Mouse (Mus musculus) stomach, postnatal 0 days (tissue): ENCODE measurements at regions not wholly inside any gene's neighbourhood (a gene's known extent, or its start where the extent isn't known, plus 50 kb on each side); places are given as distances from the start of the nearest gene placed in this dataset.
A peak's percentile ranks its signal among the peaks of the same experiment; 100 is the strongest.

ENCODE experiments used
- CTCF ChIP-seq: IDR thresholded peaks from 2 replicates; pipeline ENCODE4 v1.5.1; 2016; ENCODE audit warnings: antibody characterized with exemption, low read depth, mild to moderate bottlenecking, moderate library complexity
- EP300 ChIP-seq: optimal IDR thresholded peaks from 2 replicates; pipeline ENCODE3; 2016; ENCODE audit warnings: antibody characterized with exemption

DNA sequence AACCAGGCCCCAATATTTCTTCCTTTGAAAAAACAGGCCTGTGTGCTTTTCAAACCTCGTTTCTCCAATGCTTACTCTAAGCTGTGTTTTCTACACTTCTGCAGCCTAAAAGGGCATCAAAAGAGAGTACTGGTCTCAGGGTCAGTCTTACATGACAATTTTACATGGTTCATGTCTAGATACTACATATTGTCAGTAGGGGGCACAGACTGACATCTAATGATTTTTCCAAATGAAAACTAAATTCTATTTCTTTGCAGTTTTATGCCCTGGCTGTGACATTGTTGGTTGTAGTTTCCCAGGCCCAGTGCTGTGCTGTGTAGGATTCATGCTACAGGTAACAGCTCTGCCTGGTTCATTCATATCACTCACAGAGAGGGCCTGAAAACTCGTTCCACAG, 248.7 kb upstream of the Megf9 start:
- peak; percentile 48 for TF ChIP-seq CTCF
- no peak for TF ChIP-seq EP300
